Mouse (Mus musculus) cerebellum, adult 2 months (tissue): ENCODE data around the gene Mrps35.

Experiments used
- CTCF ChIP-seq: fragments of 200-500 bp; IDR thresholded peaks from 2 replicates; pipeline ENCODE4 v1.5.1; 2011; ENCODE audit warnings: low read depth, mild to moderate bottlenecking, control low read depth, low read length, moderate library complexity, borderline replicate concordance; ENCODE audit not compliant: insufficient read depth
- POLR2A ChIP-seq: fragments of 200-500 bp; IDR thresholded peaks from 2 replicates; pipeline ENCODE4 v1.6.1; 2011; ENCODE audit warnings: low read length, control low read depth, borderline replicate concordance; ENCODE audit not compliant: insufficient read depth

GRCm38 (mm10) chr6:147079919-147080318 lies 37.4 kb downstream of the Mrps35 start:
- TF ChIP-seq POLR2A (no peak), CTCF (no peak)
